Comparison of ENCODE assay signal across 14 mouse cellular contexts in genomic region chr11:8364703-8365433, GRCm38 (mm10).
"Had no signal": no experiment of that assay in that cellular context is flagged by ENCODE, and none has a peak within 500 bp of the region (broad histone marks: within the 10 kb centered on the region; RNA-seq: fewer than 3 reads in every experiment).

No protein-coding gene starts in this region.

- H3K4me1 ChIP-seq: liver, embryonic 15.5 days; midbrain, embryonic 10.5 days; neural tube, embryonic 15.5 days had no signal

- H3K9ac ChIP-seq: liver, embryonic 15.5 days; neural tube, embryonic 15.5 days had no signal

- H3K4me3 ChIP-seq: left cerebral cortex, adult 2 months; liver, embryonic 15.5 days; midbrain, embryonic 10.5 days; myocyte; neural tube, embryonic 15.5 days had no signal

- H3K27ac ChIP-seq: left cerebral cortex, adult 2 months; liver, embryonic 15.5 days; midbrain, embryonic 10.5 days; neural tube, embryonic 15.5 days had no signal

- H3K9me3 ChIP-seq: liver, embryonic 15.5 days; midbrain, embryonic 10.5 days; neural tube, embryonic 15.5 days had no signal

- DNase-seq: lung, adult 2 months; lung, postnatal 36 days; midbrain, embryonic 14.5 days; right cerebral cortex, postnatal 4 days; spleen, adult 18-20 months; thymus, adult 18-20 months; thymus, postnatal 25 days had no signal

- H3K36me3 ChIP-seq: liver, embryonic 15.5 days; midbrain, embryonic 10.5 days; neural tube, embryonic 15.5 days had no signal

- ATAC-seq: intestine, postnatal 0 days had no signal

- H3K4me2 ChIP-seq: liver, embryonic 11.5 days; liver, embryonic 15.5 days; neural tube, embryonic 15.5 days had no signal

- H3K27me3 ChIP-seq: liver, embryonic 15.5 days; neural tube, embryonic 15.5 days had no signal
